Mouse (Mus musculus) T-helper 17 cell (primary cell): Measurements from ENCODE around the gene Il6st.

ENCODE experiments used
- in situ Hi-C, 2 experiments: fragments of 300-600 bp; cut with MboI, MseI; formaldehyde crosslinking; loops; 1 replicate in 1 of 2; 2 replicates in 1 of 2; pipeline ENCODE4 v1.15.1; 2025; ENCODE audit warnings: high pct_unique_total_duplicates in 2 of 2

The Il6st gene

GRCm38 (mm10) chr13:112479926-112480325 lies 16.1 kb downstream of the Il6st start:
- in situ Hi-C loops = loop anchor here in 1 of 2 experiments (25.0 kb wide), 1 partner anchor 718 kb away; no protein-coding TSS in a partner anchor

- in situ Hi-C loops = loop anchor here in 1 of 2 experiments (25.0 kb wide), 1 partner anchor 720 kb away; no protein-coding TSS in a partner anchor
Measured at GRCm38 (mm10) chr13:112482525-112482924, 18.7 kb downstream of the Il6st start.

GRCm38 (mm10) chr13:112483015-112483414 lies 19.1 kb downstream of the Il6st start:
- in situ Hi-C loops = loop anchor here in 1 of 2 experiments (25.0 kb wide), 1 partner anchor 721 kb away; no protein-coding TSS in a partner anchor

- in situ Hi-C loops = loop anchor here in 1 of 2 experiments (25.0 kb wide), 1 partner anchor 724 kb away; no protein-coding TSS in a partner anchor
Measured at GRCm38 (mm10) chr13:112486236-112486635, 22.4 kb downstream of the Il6st start.

GRCm38 (mm10) chr13:112486676-112487075 lies 22.8 kb downstream of the Il6st start:
- in situ Hi-C loops = loop anchor here in 1 of 2 experiments (25.0 kb wide), 1 partner anchor 724 kb away; no protein-coding TSS in a partner anchor

GRCm38 (mm10) chr13:112490036-112490435 lies 26.2 kb downstream of the Il6st start:
- in situ Hi-C loops = loop anchor here (10.0 to 25.0 kb wide), 2 partner anchors 728 to 1455 kb away; no protein-coding TSS in a partner anchor

- in situ Hi-C loops = loop anchor here (10.0 to 25.0 kb wide), 2 partner anchors 729 to 1457 kb away; no protein-coding TSS in a partner anchor
Measured at GRCm38 (mm10) chr13:112491636-112492284, 27.9 kb downstream of the Il6st start.

- in situ Hi-C loops = loop anchor here (10.0 to 25.0 kb wide), 2 partner anchors 730 to 1457 kb away; no protein-coding TSS in a partner anchor
Measured at GRCm38 (mm10) chr13:112492285-112492678, 28.4 kb downstream of the Il6st start.

GRCm38 (mm10) chr13:112494590-112494989 lies 30.7 kb downstream of the Il6st start:
- in situ Hi-C loops = loop anchor here (10.0 to 25.0 kb wide), 2 partner anchors 732 to 1460 kb away; no protein-coding TSS in a partner anchor

GRCm38 (mm10) chr13:112500027-112500426 lies 36.2 kb downstream of the Il6st start:
- in situ Hi-C loops = loop anchor here in 1 of 2 experiments (25.0 kb wide), 1 partner anchor 213 kb away; the partner anchor contains the start of gene Ankrd55

- in situ Hi-C loops = loop anchor here in 1 of 2 experiments (25.0 kb wide), 1 partner anchor 213 kb away; the partner anchor contains the start of gene Ankrd55
Measured at GRCm38 (mm10) chr13:112500466-112500865, 36.6 kb downstream of the Il6st start.

GRCm38 (mm10) chr13:112503846-112504245 lies 40.0 kb downstream of the Il6st start:
- in situ Hi-C loops = loop anchor here in 1 of 2 experiments (25.0 kb wide), 1 partner anchor 217 kb away; the partner anchor contains the start of gene Ankrd55

- in situ Hi-C loops = loop anchor here in 1 of 2 experiments (25.0 kb wide), 1 partner anchor 218 kb away; the partner anchor contains the start of gene Ankrd55
Measured at GRCm38 (mm10) chr13:112505436-112505835, 41.6 kb downstream of the Il6st start.

GRCm38 (mm10) chr13:112506766-112507165 lies 42.9 kb downstream of the Il6st start:
- in situ Hi-C loops = loop anchor here in 1 of 2 experiments (25.0 kb wide), 1 partner anchor 219 kb away; the partner anchor contains the start of gene Ankrd55

- in situ Hi-C loops = loop anchor here in 1 of 2 experiments (25.0 kb wide), 1 partner anchor 220 kb away; the partner anchor contains the start of gene Ankrd55
Measured at GRCm38 (mm10) chr13:112507691-112508090, 43.8 kb downstream of the Il6st start.

- in situ Hi-C loops = loop anchor here in 1 of 2 experiments (25.0 kb wide), 1 partner anchor 221 kb away; the partner anchor contains the start of gene Ankrd55
Measured at GRCm38 (mm10) chr13:112508487-112508886, 44.6 kb downstream of the Il6st start.

GRCm38 (mm10) chr13:112509465-112509864 lies 45.6 kb downstream of the Il6st start:
- in situ Hi-C loops = loop anchor here in 1 of 2 experiments (25.0 kb wide), 1 partner anchor 222 kb away; the partner anchor contains the start of gene Ankrd55

GRCm38 (mm10) chr13:112510437-112511212 lies 46.8 kb downstream of the Il6st start:
- in situ Hi-C loops = loop anchor here in 1 of 2 experiments (25.0 kb wide), 1 partner anchor 223 kb away; the partner anchor contains the start of gene Ankrd55

- in situ Hi-C loops = loop anchor here in 1 of 2 experiments (25.0 kb wide), 1 partner anchor 224 kb away; the partner anchor contains the start of gene Ankrd55
Measured at GRCm38 (mm10) chr13:112511261-112511660, 47.4 kb downstream of the Il6st start.

GRCm38 (mm10) chr13:112511810-112512209 lies 47.9 kb downstream of the Il6st start:
- in situ Hi-C loops = loop anchor here in 1 of 2 experiments (25.0 kb wide), 1 partner anchor 225 kb away; the partner anchor contains the start of gene Ankrd55
